ENCODE assay signal across 35 mouse cellular contexts in the genomic region with DNA sequence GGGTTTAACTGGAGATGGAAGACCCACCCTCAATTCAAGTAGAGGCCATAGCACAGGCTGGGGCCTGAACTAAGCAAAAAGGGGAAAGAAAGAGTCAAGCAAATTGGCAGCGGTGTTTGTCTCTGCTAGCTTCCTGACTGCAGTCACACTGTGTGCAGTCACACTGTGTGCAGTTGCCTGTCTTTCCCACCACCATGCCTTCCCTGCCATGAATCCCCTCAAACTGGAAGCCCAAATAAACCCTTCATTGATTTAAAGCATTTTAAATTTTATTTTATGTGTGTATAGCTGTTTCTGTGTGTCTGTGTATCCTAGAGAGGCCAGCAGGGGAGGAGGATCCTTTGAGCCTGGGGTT.
"Had no signal": no experiment of that assay in that cellular context is flagged by ENCODE, and none has a peak within 500 bp of the region (broad histone marks: within the 10 kb centered on the region; RNA-seq: fewer than 3 reads in every experiment).

No protein-coding gene starts in this region.

- H3K27me3 ChIP-seq: heart, embryonic 12.5 days; heart, embryonic 13.5 days; heart, embryonic 15.5 days; hindbrain, embryonic 12.5 days; hindbrain, embryonic 13.5 days; hindbrain, embryonic 15.5 days; intestine, embryonic 15.5 days; kidney, embryonic 15.5 days had no signal

- H3K4me2 ChIP-seq: heart, embryonic 11.5 days; heart, embryonic 12.5 days; heart, embryonic 13.5 days; heart, embryonic 15.5 days; hindbrain, embryonic 12.5 days; hindbrain, embryonic 13.5 days; hindbrain, embryonic 14.5 days; hindbrain, embryonic 15.5 days; intestine, embryonic 15.5 days; kidney, embryonic 15.5 days had no signal

- H3K27ac ChIP-seq: heart, embryonic 13.5 days; heart, embryonic 15.5 days; hindbrain, embryonic 10.5 days; hindbrain, embryonic 12.5 days; hindbrain, embryonic 13.5 days; hindbrain, embryonic 14.5 days; hindbrain, embryonic 15.5 days; hindbrain, postnatal 0 days; intestine, embryonic 15.5 days; kidney, embryonic 15.5 days; kidney, postnatal 0 days; layer of hippocampus, adult 2 months; left cerebral cortex, adult 2 months had no signal

- H3K4me1 ChIP-seq: hindbrain, embryonic 10.5 days; hindbrain, embryonic 12.5 days; hindbrain, embryonic 13.5 days; hindbrain, embryonic 15.5 days; intestine, embryonic 15.5 days; kidney, embryonic 15.5 days had no signal

- H3K9ac ChIP-seq: heart, embryonic 12.5 days; heart, embryonic 13.5 days; heart, embryonic 15.5 days; hindbrain, embryonic 12.5 days; hindbrain, embryonic 13.5 days; hindbrain, embryonic 14.5 days; hindbrain, embryonic 15.5 days; intestine, embryonic 15.5 days; kidney, embryonic 15.5 days had no signal

- H3K36me3 ChIP-seq: heart, embryonic 12.5 days; heart, embryonic 13.5 days; heart, embryonic 15.5 days; hindbrain, embryonic 10.5 days; hindbrain, embryonic 12.5 days; hindbrain, embryonic 13.5 days; hindbrain, embryonic 15.5 days; intestine, embryonic 15.5 days; kidney, embryonic 15.5 days had no signal

- ATAC-seq: hindbrain, embryonic 16.5 days; hindbrain, postnatal 0 days; inflammation-experienced regulatory T-cells, adult 6 months; intestine, embryonic 15.5 days; intestine, embryonic 16.5 days; intestine, postnatal 0 days had no signal

- DNase-seq: heart, postnatal 10 days; heart, postnatal 14 days; heart, postnatal 36 days; heart, postnatal 4 days; kidney, adult 11 months; kidney, adult 18-20 months; kidney, adult 2 months; kidney, adult 8-10 months; kidney, adult 9 months; kidney, postnatal 10 days; kidney, postnatal 14 days; kidney, postnatal 25 days; kidney, postnatal 36 days; kidney, postnatal 4 days; layer of hippocampus, adult 9-11 months; layer of hippocampus, postnatal 36 days had no signal

- H3K9me3 ChIP-seq: heart, embryonic 12.5 days; heart, embryonic 13.5 days; heart, embryonic 15.5 days; hindbrain, embryonic 10.5 days; hindbrain, embryonic 12.5 days; hindbrain, embryonic 13.5 days; hindbrain, embryonic 15.5 days; intestine, embryonic 15.5 days; kidney, embryonic 15.5 days had no signal

- H3K4me3 ChIP-seq: heart, embryonic 12.5 days; heart, embryonic 13.5 days; heart, embryonic 15.5 days; hindbrain, embryonic 10.5 days; hindbrain, embryonic 12.5 days; hindbrain, embryonic 13.5 days; hindbrain, embryonic 15.5 days; intestine, embryonic 15.5 days; kidney, embryonic 15.5 days; layer of hippocampus, adult 2 months; left cerebral cortex, adult 2 months had no signal
